Mouse (Mus musculus): Measurements from ENCODE around the gene Slc26a3.

DNA sequence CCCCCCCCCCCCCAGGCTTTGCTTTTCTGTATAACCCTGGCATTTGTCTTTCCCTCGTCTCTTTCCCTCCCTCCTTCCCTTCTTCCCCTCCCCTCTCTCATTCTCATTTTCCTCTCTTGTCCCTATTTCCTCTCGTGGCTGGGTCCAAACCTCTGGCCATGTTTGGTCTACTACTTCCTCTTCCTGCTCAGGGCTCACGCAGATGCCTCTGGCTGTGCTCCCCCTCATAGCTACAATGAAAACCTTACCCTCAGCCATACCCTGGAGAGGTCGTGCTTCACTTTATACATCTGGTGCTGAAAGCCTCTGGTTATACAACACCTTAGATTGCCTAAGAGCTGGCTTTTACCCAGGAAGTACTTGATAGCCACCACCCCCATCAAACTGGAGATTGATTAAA, 110.6 kb downstream of the Slc26a3 start:
- TF ChIP-seq POLR2A (IDR thresholded peaks at IDR 0.05; ENCODE audit: insufficient read depth, low read depth, low read length) (no peak), CTCF (IDR thresholded peaks at IDR 0.05; ENCODE audit: insufficient read depth, low read depth, low read length) (no peak)
